In genomic region chr1:46425137-46425925, GRCm38 (mm10) we compare ENCODE assay signal across 9 mouse cellular contexts. TPM values are rescaled to one million over a fixed set of nuclear protein-coding genes. Genes with fewer than 3 reads are reported as not detected.
A peak's percentile ranks its signal among the peaks of the same experiment; 100 is the strongest.
DNase-seq lines count a peak whose midpoint lies in the region; ATAC-seq lines count a peak whose summit lies in the region.
"Had no signal": no experiment of that assay in that cellular context is flagged by ENCODE, and none has a peak within 500 bp of the region (broad histone marks: within the 10 kb centered on the region; RNA-seq: fewer than 3 reads in every experiment).

TSS of gene Dnah7c (plus strand) at chr1:46425592.

- WGBS in heart, embryonic 15.5 days: 9% methylated on average over 30 of the region's 30 CpGs
- 12% methylated on average over 30 of the region's 30 CpGs for WGBS in limb, embryonic 12.5 days
- 12% methylated on average over 30 of the region's 30 CpGs for WGBS in neural tube, embryonic 14.5 days

- H3K36me3 ChIP-seq in heart, embryonic 15.5 days: no peaks in the 10 kb centered on the region
- H3K36me3 ChIP-seq in limb, embryonic 12.5 days: no peaks in the 10 kb centered on the region
- no peaks in the 10 kb centered on the region for H3K36me3 ChIP-seq in neural tube, embryonic 14.5 days (ENCODE audit: control insufficient read depth, insufficient read depth, low read length)

- peak within 1 kb of the TSS; percentile 80 for H3K4me2 ChIP-seq in heart, embryonic 15.5 days
- peak within 1 kb of the TSS; percentile 88 for H3K4me2 ChIP-seq in limb, embryonic 12.5 days
- peak within 1 kb of the TSS; percentile 84 for H3K4me2 ChIP-seq in neural tube, embryonic 14.5 days (ENCODE audit: low read depth, low read length)

- no peaks in the 10 kb centered on the region for H3K27me3 ChIP-seq in heart, embryonic 15.5 days
- no peaks in the 10 kb centered on the region for H3K27me3 ChIP-seq in limb, embryonic 12.5 days
- H3K27me3 ChIP-seq in neural tube, embryonic 14.5 days (ENCODE audit: control insufficient read depth, insufficient read depth, low read length): no peaks in the 10 kb centered on the region

- no peak for DNase-seq in heart, postnatal 25 days (ENCODE audit: low spot score)
- DNase-seq in forelimb bud, embryonic 11.5 days (ENCODE audit: low read depth, low spot score): peak; percentile 48
- DNase-seq in spleen, postnatal 36 days (ENCODE audit: low spot score in 2 of 2): no peak
- DNase-seq in c-Kit-positive CD71-positive TER-119-positive erythroid progenitor cells, embryonic 14.5 days (ENCODE audit: low spot score): no peak

- ATAC-seq in heart, embryonic 15.5 days (replicated peaks; ENCODE audit: insufficient number of reproducible peaks, insufficient read depth, low FRiP score, low read depth): peak; percentile 35; the same call in 1 of the 2 replicates
- ATAC-seq in activated CD4-positive, CD25-positive, alpha-beta regulatory T cell, adult 4 months: peak; percentile 28
- ATAC-seq in limb, embryonic 12.5 days (ENCODE audit: insufficient number of reproducible peaks, insufficient read depth, low FRiP score, low TSS enrichment, low read depth): peak; percentile 70
- peak; percentile 89 for ATAC-seq in neural tube, embryonic 14.5 days (ENCODE audit: low read depth)

- no peaks in the 10 kb centered on the region for H3K9me3 ChIP-seq in heart, embryonic 15.5 days (replicated peaks)
- no peaks in the 10 kb centered on the region for H3K9me3 ChIP-seq in limb, embryonic 12.5 days
- no peaks in the 10 kb centered on the region for H3K9me3 ChIP-seq in neural tube, embryonic 14.5 days (ENCODE audit: control insufficient read depth, low read length)

- H3K9ac ChIP-seq in heart, embryonic 15.5 days: peak within 1 kb of the TSS; percentile 44
- peak within 1 kb of the TSS; percentile 64 for H3K9ac ChIP-seq in limb, embryonic 12.5 days (replicated peaks)
- peak within 1 kb of the TSS; percentile 37 for H3K9ac ChIP-seq in neural tube, embryonic 14.5 days (replicated peaks; ENCODE audit: low read depth, low read length)

- H3K27ac ChIP-seq in heart, embryonic 15.5 days: no peak within 1 kb of the TSS
- no peak within 1 kb of the TSS for H3K27ac ChIP-seq in limb, embryonic 12.5 days
- no peak within 1 kb of the TSS for H3K27ac ChIP-seq in neural tube, embryonic 14.5 days (ENCODE audit: low read depth, low read length)

- peak within 1 kb of the TSS; percentile 55 for H3K4me3 ChIP-seq in heart, embryonic 15.5 days
- peak within 1 kb of the TSS; percentile 48 for H3K4me3 ChIP-seq in limb, embryonic 12.5 days (replicated peaks)
- H3K4me3 ChIP-seq in neural tube, embryonic 14.5 days (ENCODE audit: low read depth, low read length): peak within 1 kb of the TSS; percentile 45

- H3K4me1 ChIP-seq in heart, embryonic 15.5 days (replicated peaks): peaks cover 7% of the 10 kb centered on the region; the same call in 1 of the 2 replicates
- H3K4me1 ChIP-seq in limb, embryonic 12.5 days (replicated peaks): peaks cover 5% of the 10 kb centered on the region; the same call in 1 of the 2 replicates
- no peaks in the 10 kb centered on the region for H3K4me1 ChIP-seq in neural tube, embryonic 14.5 days (ENCODE audit: control insufficient read depth, insufficient read depth, low read length)

- intact Hi-C loops in heart, postnatal 25 days (cut with DNase I): no loop called here

RNA-seq across cellular contexts. Expression of gene Dnah7c, which starts in this region (rescaled TPM):
- 0.04 and 0.05 TPM in 2 replicates for polyA plus RNA-seq in heart, embryonic 15.5 days (2015; fragmentation: Nextera tagmentation; extraction: Ambion mirVana)
- not detected for total RNA-seq in heart, postnatal 25 days (2021)
- not detected for polyA plus RNA-seq in activated CD4-positive, CD25-positive, alpha-beta regulatory T cell, adult 4 months (2017; shearing (Covaris generic))
- polyA plus RNA-seq in limb, embryonic 12.5 days (2016; fragmentation: Nextera tagmentation; extraction: Ambion mirVana): 0.05 and 0.06 TPM in 2 replicates
- polyA plus RNA-seq in neural tube, embryonic 14.5 days (2014; fragmentation: Nextera tagmentation; extraction: Ambion mirVana): 0.27 and 0.67 TPM in 2 replicates
- polyA plus RNA-seq: large intestine, adult 2 months had no signal

Comparison
In these comparisons a context has a peak if more than half of its experiments do, and no peak if none do; other contexts are left out.
1. Peak in ATAC-seq, H3K4me3 ChIP-seq, H3K9ac ChIP-seq and H3K4me2 ChIP-seq in heart, embryonic 15.5 days; RNA of the gene not detected or under 1 TPM.
2. Peak in ATAC-seq in activated CD4-positive, CD25-positive, alpha-beta regulatory T cell, adult 4 months; RNA of the gene not detected or under 1 TPM.
3. Peak in ATAC-seq, H3K4me3 ChIP-seq, H3K9ac ChIP-seq and H3K4me2 ChIP-seq in limb, embryonic 12.5 days; RNA of the gene not detected or under 1 TPM.
4. Peak in ATAC-seq, H3K4me3 ChIP-seq, H3K9ac ChIP-seq and H3K4me2 ChIP-seq in neural tube, embryonic 14.5 days; RNA of the gene not detected or under 1 TPM.
5. ATAC-seq: peak in every context shown above with its lines; median percentile 89 in neural tube, embryonic 14.5 days; 70 in limb, embryonic 12.5 days; 35 in heart, embryonic 15.5 days; 28 in activated CD4-positive, CD25-positive, alpha-beta regulatory T cell, adult 4 months.